Mouse (Mus musculus): ENCODE data around the gene Cacng7. TPM values are rescaled to one million over a fixed set of nuclear protein-coding genes. Genes with fewer than 3 reads are reported as not detected.
"Not testable (repeated sequence)": the region's sequence is repeated elsewhere in the genome, so short reads cannot be mapped to it uniquely, and the experiment has no call there.

The Cacng7 gene
- polyA plus RNA-seq, 1 experiment from 2014 or later: 0.86 TPM

GRCm38 (mm10) chr7:3288976-3289970 is 43.5 kb upstream of the Cacng7 start, which contains the start of the genes Myadm and Prkcg:
TSS of gene Myadm (plus strand) at chr7:3289080.
TSS of gene Prkcg (plus strand) at chr7:3289179.
- TF ChIP-seq CTCF (IDR thresholded peaks at IDR 0.05; ENCODE audit: low read depth): no peak
- no peaks in the 10 kb centered on the region for H3K36me3 ChIP-seq (ENCODE audit: control insufficient read depth, insufficient read depth)
- 4% methylated on average over 30 of the region's 30 CpGs for WGBS
- H3K27me3 ChIP-seq (replicated peaks; ENCODE audit: control insufficient read depth, insufficient read depth, low read length): no peaks in the 10 kb centered on the region
- no peaks in the 10 kb centered on the region for H3K9me3 ChIP-seq (ENCODE audit: control insufficient read depth)
- peak within 1 kb of the TSS; percentile 73 for H3K4me2 ChIP-seq (replicated peaks; ENCODE audit: low read depth)
- H3K27ac ChIP-seq (ENCODE audit: low read depth, low read length): peak within 1 kb of the TSS; percentile 79
- H3K4me3 ChIP-seq (ENCODE audit: low read depth, low read length): peak within 1 kb of the TSS; percentile 53
- 0 out of 2 replicates have a peak, but pooled peaks cover 12% of the 10 kb centered on the region for H3K4me1 ChIP-seq (replicated peaks; ENCODE audit: control insufficient read depth, insufficient read depth, low read length)
- H3K9ac ChIP-seq (ENCODE audit: low read depth, low read length): peak within 1 kb of the TSS; percentile 53
- ATAC-seq: peak; percentile 45

GRCm38 (mm10) chr7:3290257-3291033 is 42.3 kb upstream of the Cacng7 start:
- H3K27me3 ChIP-seq (replicated peaks; ENCODE audit: control insufficient read depth, insufficient read depth, low read length): no peaks in the 10 kb centered on the region
- H3K9ac ChIP-seq (ENCODE audit: low read depth, low read length): peak overlapping the region; percentile 65
- H3K27ac ChIP-seq (ENCODE audit: low read depth, low read length): peak overlapping the region; percentile 79
- H3K4me3 ChIP-seq (ENCODE audit: low read depth, low read length): peak overlapping the region; percentile 53
- peak; percentile 73 for ATAC-seq
- peak overlapping the region; percentile 73 for H3K4me2 ChIP-seq (replicated peaks; ENCODE audit: low read depth)
- H3K36me3 ChIP-seq (ENCODE audit: control insufficient read depth, insufficient read depth): no peaks in the 10 kb centered on the region
- no peaks in the 10 kb centered on the region for H3K9me3 ChIP-seq (ENCODE audit: control insufficient read depth)
- TF ChIP-seq CTCF (IDR thresholded peaks at IDR 0.05; ENCODE audit: low read depth): no peak
- H3K4me1 ChIP-seq (replicated peaks; ENCODE audit: control insufficient read depth, insufficient read depth, low read length): 0 out of 2 replicates have a peak, but pooled peaks cover 12% of the 10 kb centered on the region
- 2% methylated on average over 18 of the region's 18 CpGs for WGBS

DNA sequence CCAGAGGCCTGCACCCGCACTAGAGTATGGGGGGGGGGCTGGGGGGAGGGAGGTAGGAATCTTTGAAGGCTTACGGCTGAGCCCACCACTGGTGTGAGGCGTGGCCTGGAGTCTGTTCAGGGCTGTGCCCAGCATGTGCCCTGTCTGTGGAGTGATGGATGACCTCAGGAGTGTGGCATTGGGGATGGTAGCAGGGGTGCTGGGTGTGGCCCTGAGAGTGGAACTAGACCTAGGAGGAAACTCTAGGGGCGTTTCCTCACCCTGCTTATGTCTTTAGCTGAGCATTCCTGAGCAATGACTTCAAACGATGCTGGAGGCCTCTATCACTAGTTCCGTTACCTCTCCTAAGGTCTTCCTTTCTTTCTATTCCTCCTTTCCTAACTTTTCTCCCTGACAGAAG is 41.6 kb upstream of the Cacng7 start:
- Histone ChIP-seq H3K9me3 (ENCODE audit: control insufficient read depth) (no peaks in the 10 kb centered on the region), H3K27me3 (replicated peaks; ENCODE audit: control insufficient read depth, insufficient read depth, low read length) (no peaks in the 10 kb centered on the region), H3K4me1 (replicated peaks; ENCODE audit: control insufficient read depth, insufficient read depth, low read length) (0 out of 2 replicates have a peak, but pooled peaks cover 12% of the 10 kb centered on the region), H3K4me2 (replicated peaks; ENCODE audit: low read depth) (peak overlapping the region; percentile 73), H3K9ac (ENCODE audit: low read depth, low read length) (peak overlapping the region; percentile 65), H3K4me3 (ENCODE audit: low read depth, low read length) (peak overlapping the region; percentile 53), H3K27ac (ENCODE audit: low read depth, low read length) (peak overlapping the region; percentile 73), H3K36me3 (ENCODE audit: control insufficient read depth, insufficient read depth) (no peaks in the 10 kb centered on the region)
- no peak for TF ChIP-seq CTCF (IDR thresholded peaks at IDR 0.05; ENCODE audit: low read depth)
- WGBS: 20% methylated on average over 6 of the region's 6 CpGs
- no peak for ATAC-seq

DNA sequence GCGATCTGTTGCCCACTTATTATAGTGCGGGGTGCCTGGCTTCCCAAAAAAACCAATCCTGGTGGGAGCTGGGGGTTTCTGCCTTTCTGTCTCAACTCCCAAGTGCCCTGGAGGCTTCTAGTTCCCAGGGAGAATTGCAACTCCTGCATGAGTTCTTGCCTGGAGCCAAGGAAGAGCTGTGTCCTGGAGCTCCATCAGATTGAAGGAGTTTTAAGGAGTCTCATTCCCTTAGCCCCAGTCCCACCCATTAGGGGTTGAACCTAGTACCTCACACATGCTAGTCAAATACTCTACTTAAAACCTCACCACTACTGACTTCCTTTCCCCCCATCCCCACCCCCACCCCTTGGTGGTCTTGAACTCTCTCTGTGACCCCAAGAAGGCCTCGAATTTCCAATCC is 41.0 kb upstream of the Cacng7 start:
- no peaks in the 10 kb centered on the region for H3K9me3 ChIP-seq (ENCODE audit: control insufficient read depth)

GRCm38 (mm10) chr7:3292271-3292670 is 40.5 kb upstream of the Cacng7 start:
- not testable (repeated sequence) for H3K27me3 ChIP-seq (replicated peaks; ENCODE audit: control insufficient read depth, insufficient read depth, low read length); H3K9me3 ChIP-seq (ENCODE audit: control insufficient read depth); ATAC-seq; H3K36me3 ChIP-seq (ENCODE audit: control insufficient read depth, insufficient read depth); H3K9ac ChIP-seq (ENCODE audit: low read depth, low read length)
- WGBS: 37% methylated on average over 12 of the region's 12 CpGs
- H3K4me3 ChIP-seq (ENCODE audit: low read depth, low read length): peak overlapping the region; percentile 53
- peak overlapping the region; percentile 73 for H3K4me2 ChIP-seq (replicated peaks; ENCODE audit: low read depth)
- 0 out of 2 replicates have a peak, but pooled peaks cover 12% of the 10 kb centered on the region for H3K4me1 ChIP-seq (replicated peaks; ENCODE audit: control insufficient read depth, insufficient read depth, low read length)
- peak overlapping the region; percentile 69 for H3K27ac ChIP-seq (ENCODE audit: low read depth, low read length)

More for the DNA sequence above, 41.0 kb upstream of the Cacng7 start:
- H3K4me1 ChIP-seq (replicated peaks; ENCODE audit: control insufficient read depth, insufficient read depth, low read length): 0 out of 2 replicates have a peak, but pooled peaks cover 12% of the 10 kb centered on the region
- 65% methylated on average over 3 of the region's 3 CpGs for WGBS
- peak overlapping the region; percentile 73 for H3K4me2 ChIP-seq (replicated peaks; ENCODE audit: low read depth)
- H3K36me3 ChIP-seq (ENCODE audit: control insufficient read depth, insufficient read depth): peaks cover 3% of the 10 kb centered on the region
- no peak for TF ChIP-seq CTCF (IDR thresholded peaks at IDR 0.05; ENCODE audit: low read depth)
- peak overlapping the region; percentile 53 for H3K4me3 ChIP-seq (ENCODE audit: low read depth, low read length)
- no peak for ATAC-seq
- peak overlapping the region; percentile 32; the same call in 1 of the 2 replicates for H3K9ac ChIP-seq (ENCODE audit: low read depth, low read length)
- peak overlapping the region; percentile 69 for H3K27ac ChIP-seq (ENCODE audit: low read depth, low read length)
- H3K27me3 ChIP-seq (replicated peaks; ENCODE audit: control insufficient read depth, insufficient read depth, low read length): no peaks in the 10 kb centered on the region

All from intestine, postnatal 0 days (tissue).